Mouse (Mus musculus): ENCODE results near the gene Macrod2.

GRCm38 (mm10) chr2:140676728-140677127 lies 281.6 kb downstream of the Macrod2 start:
- TF ChIP-seq CTCF (IDR thresholded peaks at IDR 0.05; ENCODE audit: low read depth): no peak
- no peak for TF ChIP-seq EP300 (IDR thresholded peaks at IDR 0.05; ENCODE audit: low read depth)
